Mouse (Mus musculus) forebrain, embryonic 12.5 days (tissue): Measurements from ENCODE around the gene Rgs10. TPM values are rescaled to one million over a fixed set of nuclear protein-coding genes. Genes with fewer than 3 reads are reported as not detected.
A peak's percentile ranks its signal among the peaks of the same experiment; 100 is the strongest.

Source experiments
- ATAC-seq: fragments of 200-750 bp; cut with Nextera tagmentation; 2 replicates; pipeline ENCODE4 v1.8.0; 2017; ENCODE audit warnings: moderate TSS enrichment; ENCODE audit not compliant: low FRiP score
- H3K27ac ChIP-seq: fragments of 300-500 bp; sonication (generic); 2 replicates; pipeline ENCODE4 v1.5.1; 2016; ENCODE audit warnings: mild to moderate bottlenecking
- H3K27me3 ChIP-seq: fragments of 300-500 bp; sonication (generic); 2 replicates; pipeline ENCODE4 v1.6.1; 2016; ENCODE audit warnings: mild to moderate bottlenecking
- H3K36me3 ChIP-seq: fragments of 300-500 bp; sonication (generic); replicated peaks from 2 replicates; pipeline ENCODE4 v1.6.1; 2016; ENCODE audit warnings: mild to moderate bottlenecking
- H3K4me1 ChIP-seq: fragments of 300-500 bp; sonication (generic); 2 replicates; pipeline ENCODE4 v1.6.1; 2016
- H3K4me2 ChIP-seq: fragments of 300-500 bp; sonication (generic); 2 replicates; pipeline ENCODE4 v1.6.1; 2016; ENCODE audit warnings: mild to moderate bottlenecking, moderate library complexity
- H3K4me3 ChIP-seq: fragments of 300-500 bp; sonication (generic); replicated peaks from 2 replicates; pipeline ENCODE4 v1.5.1; 2016; ENCODE audit warnings: mild to moderate bottlenecking
- H3K9ac ChIP-seq: fragments of 300-500 bp; sonication (generic); 2 replicates; pipeline ENCODE4 v1.6.1; 2016; ENCODE audit warnings: mild to moderate bottlenecking
- H3K9me3 ChIP-seq: fragments of 300-500 bp; sonication (generic); 2 replicates; pipeline ENCODE4 v1.6.1; 2016
- WGBS: fragments of 180-500 bp; shearing (Covaris S2); methylation state at CpG from one replicate; pipeline ENCODE4 v1.1.7; 2016; 5-methylcytosine and 5-hydroxymethylcytosine counted together
- polyA plus RNA-seq: library from polyadenylated mRNA; unstranded; fragments of >200 nt; fragmentation: Nextera tagmentation; extraction: Ambion mirVana; gene quantifications from 2 replicates; pipeline ENCODE4 v1.2.1, GENCODE M21; 2016

Rgs10 gene
- polyA plus RNA-seq, 1 experiment from 2014 or later = 7.4 TPM

- Histone ChIP-seq H3K27ac (no peak overlapping the region), H3K4me2 (no peak overlapping the region), H3K9ac (no peak overlapping the region), H3K27me3 (no peaks in the 10 kb centered on the region), H3K4me1 (0 out of 2 replicates have a peak, but pooled peaks cover 3% of the 10 kb centered on the region), H3K4me3 (no peak overlapping the region), H3K9me3 (no peaks in the 10 kb centered on the region), H3K36me3 (no peaks in the 10 kb centered on the region)
- WGBS = 77% methylated on average over 10 of the region's 10 CpGs
- ATAC-seq = no peak
Measured at GRCm38 (mm10) chr7:128432574-128432973, 14.0 kb upstream of the Rgs10 start.

- ATAC-seq = no peak
- H3K4me3 ChIP-seq = no peak overlapping the region
- 72% methylated on average over 3 of the region's 3 CpGs for WGBS
- H3K36me3 ChIP-seq = no peaks in the 10 kb centered on the region
- H3K9ac ChIP-seq = no peak overlapping the region
- no peak overlapping the region for H3K27ac ChIP-seq
- peaks cover 40% of the 10 kb centered on the region for H3K27me3 ChIP-seq
- H3K4me1 ChIP-seq = peaks cover 12% of the 10 kb centered on the region
- H3K9me3 ChIP-seq = no peaks in the 10 kb centered on the region
- no peak overlapping the region for H3K4me2 ChIP-seq
Measured at GRCm38 (mm10) chr7:128422491-128422890, 3.9 kb upstream of the Rgs10 start.

GRCm38 (mm10) chr7:128421701-128422100, 3.1 kb upstream of the Rgs10 start:
- no peak overlapping the region for H3K4me3 ChIP-seq
- peaks cover 18% of the 10 kb centered on the region for H3K4me1 ChIP-seq
- no peak overlapping the region for H3K4me2 ChIP-seq
- H3K9ac ChIP-seq = no peak overlapping the region
- H3K27ac ChIP-seq = no peak overlapping the region
- H3K9me3 ChIP-seq = no peaks in the 10 kb centered on the region
- no peaks in the 10 kb centered on the region for H3K36me3 ChIP-seq
- ATAC-seq = no peak
- WGBS = 86% methylated on average over 7 of the region's 7 CpGs
- H3K27me3 ChIP-seq = peaks cover 48% of the 10 kb centered on the region

- Histone ChIP-seq H3K4me1 (peaks cover 18% of the 10 kb centered on the region), H3K27me3 (peaks cover 68% of the 10 kb centered on the region), H3K9me3 (no peaks in the 10 kb centered on the region), H3K4me3 (no peak overlapping the region), H3K4me2 (no peak overlapping the region), H3K27ac (no peak overlapping the region), H3K36me3 (no peaks in the 10 kb centered on the region), H3K9ac (no peak overlapping the region)
- 4% methylated on average over 9 of the region's 9 CpGs for WGBS
- ATAC-seq = no peak
Measured at GRCm38 (mm10) chr7:128419690-128420089, 1.1 kb upstream of the Rgs10 start.

- WGBS = 3% methylated on average over 32 of the region's 32 CpGs
- no peaks in the 10 kb centered on the region for H3K36me3 ChIP-seq
- ATAC-seq = 0 out of 2 replicates have a peak, but pooled peaks have one; percentile 11
- H3K27ac ChIP-seq = no peak overlapping the region
- H3K4me1 ChIP-seq = peaks cover 18% of the 10 kb centered on the region
- peak overlapping the region; percentile 66 for H3K9ac ChIP-seq
- peak overlapping the region; percentile 90 for H3K4me2 ChIP-seq
- H3K27me3 ChIP-seq = peaks cover 73% of the 10 kb centered on the region
- peak overlapping the region; percentile 72 for H3K4me3 ChIP-seq
- no peaks in the 10 kb centered on the region for H3K9me3 ChIP-seq
Measured at GRCm38 (mm10) chr7:128417226-128417929, 1.2 kb downstream of the Rgs10 start.

- peak overlapping the region; percentile 72; the same call in 1 of the 2 replicates for H3K4me3 ChIP-seq
Measured at GRCm38 (mm10) chr7:128416664-128417063, 1.9 kb downstream of the Rgs10 start.

GRCm38 (mm10) chr7:128414433-128414832, 4.1 kb downstream of the Rgs10 start:
- Histone ChIP-seq H3K36me3 (no peaks in the 10 kb centered on the region), H3K4me2 (no peak overlapping the region), H3K9me3 (no peaks in the 10 kb centered on the region), H3K4me3 (no peak overlapping the region), H3K27ac (no peak overlapping the region), H3K27me3 (peaks cover 55% of the 10 kb centered on the region), H3K4me1 (peaks cover 18% of the 10 kb centered on the region), H3K9ac (no peak overlapping the region)
- 61% methylated on average over 8 of the region's 8 CpGs for WGBS
- no peak for ATAC-seq

More at GRCm38 (mm10) chr7:128416664-128417063, 1.9 kb downstream of the Rgs10 start:
- Histone ChIP-seq H3K4me1 (peaks cover 18% of the 10 kb centered on the region), H3K9me3 (no peaks in the 10 kb centered on the region), H3K36me3 (no peaks in the 10 kb centered on the region), H3K27ac (no peak overlapping the region), H3K4me2 (peak overlapping the region; percentile 90), H3K9ac (no peak overlapping the region), H3K27me3 (peaks cover 73% of the 10 kb centered on the region)
- ATAC-seq = no peak
- WGBS = 63% methylated on average over 6 of the region's 6 CpGs

GRCm38 (mm10) chr7:128412071-128412833, 6.3 kb downstream of the Rgs10 start:
- H3K36me3 ChIP-seq = no peaks in the 10 kb centered on the region
- H3K27me3 ChIP-seq = peaks cover 33% of the 10 kb centered on the region
- no peaks in the 10 kb centered on the region for H3K9me3 ChIP-seq
- no peak overlapping the region for H3K27ac ChIP-seq
- H3K4me1 ChIP-seq = peaks cover 4% of the 10 kb centered on the region; the same call in 1 of the 2 replicates
- H3K4me3 ChIP-seq = no peak overlapping the region
- WGBS = 62% methylated on average over 10 of the region's 10 CpGs
- no peak overlapping the region for H3K9ac ChIP-seq
- no peak for ATAC-seq
- no peak overlapping the region for H3K4me2 ChIP-seq

- Histone ChIP-seq H3K27me3 (peaks cover 19% of the 10 kb centered on the region), H3K4me3 (no peak overlapping the region), H3K9ac (no peak overlapping the region), H3K36me3 (no peaks in the 10 kb centered on the region), H3K9me3 (no peaks in the 10 kb centered on the region), H3K27ac (no peak overlapping the region), H3K4me1 (no peaks in the 10 kb centered on the region), H3K4me2 (no peak overlapping the region)
- 85% methylated on average over 11 of the region's 11 CpGs for WGBS
- no peak for ATAC-seq
Measured at GRCm38 (mm10) chr7:128410708-128411413, 7.7 kb downstream of the Rgs10 start.

GRCm38 (mm10) chr7:128408265-128408664, 10.3 kb downstream of the Rgs10 start:
- Histone ChIP-seq H3K4me2 (no peak overlapping the region), H3K9ac (no peak overlapping the region), H3K4me3 (no peak overlapping the region), H3K36me3 (no peaks in the 10 kb centered on the region), H3K4me1 (no peaks in the 10 kb centered on the region), H3K27ac (no peak overlapping the region), H3K9me3 (no peaks in the 10 kb centered on the region), H3K27me3 (no peaks in the 10 kb centered on the region)
- over 99% methylated on average over 5 of the region's 5 CpGs for WGBS
- no peak for ATAC-seq

GRCm38 (mm10) chr7:128403988-128404387, 14.6 kb downstream of the Rgs10 start:
- no peak overlapping the region for H3K4me3 ChIP-seq
- ATAC-seq = no peak
- H3K4me1 ChIP-seq = no peaks in the 10 kb centered on the region
- H3K9me3 ChIP-seq = no peaks in the 10 kb centered on the region
- H3K9ac ChIP-seq = no peak overlapping the region
- H3K27ac ChIP-seq = no peak overlapping the region
- WGBS = 91% methylated on average over 6 of the region's 6 CpGs
- H3K27me3 ChIP-seq = no peaks in the 10 kb centered on the region
- no peak overlapping the region for H3K4me2 ChIP-seq
- H3K36me3 ChIP-seq = no peaks in the 10 kb centered on the region

- no peak overlapping the region for H3K4me3 ChIP-seq
- H3K36me3 ChIP-seq = no peaks in the 10 kb centered on the region
- H3K9ac ChIP-seq = no peak overlapping the region
- H3K27ac ChIP-seq = no peak overlapping the region
- 84% methylated on average over 6 of the region's 6 CpGs for WGBS
- H3K27me3 ChIP-seq = no peaks in the 10 kb centered on the region
- no peaks in the 10 kb centered on the region for H3K4me1 ChIP-seq
- H3K4me2 ChIP-seq = no peak overlapping the region
- no peaks in the 10 kb centered on the region for H3K9me3 ChIP-seq
- ATAC-seq = no peak
Measured at GRCm38 (mm10) chr7:128403586-128403985, 15.0 kb downstream of the Rgs10 start.
